Mouse (Mus musculus): ENCODE measurements around the gene Rangap1. TPM values are rescaled to one million over a fixed set of nuclear protein-coding genes. Genes with fewer than 3 reads are reported as not detected.
"Not testable (repeated sequence)": the region's sequence is repeated elsewhere in the genome, so short reads cannot be mapped to it uniquely, and the experiment has no call there.

Rangap1 gene
- polyA plus RNA-seq, 1 experiment from 2014 or later, result 166 TPM

DNA sequence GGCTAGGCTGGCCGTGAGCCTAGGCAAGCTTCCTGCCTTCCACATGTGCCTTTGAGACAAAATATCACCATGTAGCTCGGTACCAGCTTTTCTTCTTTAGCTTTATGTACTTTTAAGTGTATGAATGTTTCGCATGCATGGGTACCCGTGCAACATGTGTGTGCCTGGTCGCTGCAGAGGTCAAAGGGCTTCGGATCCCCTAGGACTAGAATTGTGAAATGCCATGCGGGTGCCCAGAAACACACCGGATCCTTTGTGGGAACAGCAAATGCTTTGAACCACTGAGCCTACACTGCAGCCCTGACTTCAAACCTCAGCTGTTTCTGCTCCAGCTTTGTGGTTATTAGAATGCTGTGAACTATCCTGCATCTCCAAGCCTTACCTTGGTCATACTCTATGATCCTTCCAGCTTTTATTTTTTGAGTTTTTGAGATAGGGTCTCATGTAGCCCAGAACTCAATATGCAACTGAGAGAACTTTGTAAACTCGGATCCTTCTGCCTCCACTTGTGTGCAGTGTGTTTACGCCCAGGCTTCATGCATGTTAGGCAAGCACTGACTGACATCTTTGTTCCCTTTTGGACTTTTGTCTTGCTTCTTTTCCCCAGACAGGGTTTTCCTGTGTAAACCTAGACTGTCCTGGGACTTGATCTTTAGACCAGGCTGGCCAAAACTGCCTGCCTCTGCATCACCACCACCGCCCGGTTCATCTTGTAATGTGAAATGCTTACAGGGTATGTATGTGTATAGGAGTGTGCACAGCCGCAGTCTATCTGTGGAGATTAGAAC, 42.8 kb downstream of the Rangap1 start:
- WGBS, result 89% methylated on average over 13 of the region's 13 CpGs
- Histone ChIP-seq H3K36me3 (peaks cover 59% of the 10 kb centered on the region), H3K27me3 (ENCODE audit: insufficient read depth, poor library complexity, severe bottlenecking) (peaks cover under 1% of the 10 kb centered on the region; the same call in 1 of the 2 replicates), H3K27ac (no peak overlapping the region), H3K4me3 (no peak overlapping the region), H3K9me3 (no peaks in the 10 kb centered on the region), H3K4me1 (replicated peaks) (no peaks in the 10 kb centered on the region)
- DNase-seq (ENCODE audit: low spot score), result no peak

DNA sequence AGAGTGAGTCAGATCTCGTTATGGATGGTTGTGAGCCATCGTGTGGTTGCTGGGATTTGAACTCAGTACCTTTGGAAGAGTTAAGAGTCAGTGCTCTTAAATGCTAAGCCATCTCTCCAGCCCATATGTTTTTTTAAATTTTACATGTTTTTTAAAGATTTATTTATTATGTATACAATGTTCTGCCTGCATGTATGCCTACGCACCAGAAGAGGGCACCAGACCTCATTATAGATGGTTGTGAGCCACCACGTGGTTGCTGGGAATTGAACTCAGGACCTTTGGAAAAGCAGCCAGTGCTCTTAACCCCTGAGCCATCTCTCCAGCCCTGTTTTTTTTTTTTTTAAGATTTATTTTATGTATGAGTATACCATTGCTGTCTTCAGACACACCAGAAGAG, 44.0 kb downstream of the Rangap1 start:
- H3K9me3 ChIP-seq; DNase-seq (ENCODE audit: low spot score): not testable (repeated sequence)
- WGBS, result 81% methylated on average over 4 of the region's 4 CpGs

DNA sequence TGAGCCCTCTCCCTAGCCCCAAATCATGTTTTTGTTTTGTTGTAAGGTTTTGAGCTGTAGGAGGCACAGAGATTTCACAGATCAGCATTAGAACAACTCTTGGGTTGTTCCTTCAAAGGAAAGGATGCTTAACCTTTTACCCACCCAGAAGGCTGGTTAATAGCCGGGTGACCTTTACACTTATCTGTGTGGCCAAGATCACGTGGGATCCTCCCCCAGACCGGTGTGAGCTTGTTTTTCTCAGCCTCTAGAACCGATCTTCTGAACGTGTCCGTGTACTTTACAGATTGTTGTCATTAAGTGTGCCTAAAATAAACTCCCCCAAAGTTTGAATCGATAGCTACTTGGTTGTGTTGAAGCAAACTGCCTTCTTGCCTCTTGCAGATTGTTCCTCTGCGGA, 44.7 kb downstream of the Rangap1 start:
- peaks cover 20% of the 10 kb centered on the region for H3K27me3 ChIP-seq (ENCODE audit: insufficient read depth, poor library complexity, severe bottlenecking)
- peaks cover 5% of the 10 kb centered on the region; the same call in 1 of the 2 replicates for H3K4me1 ChIP-seq (replicated peaks)
- no peak overlapping the region for H3K27ac ChIP-seq
- WGBS, result 82% methylated on average over 8 of the region's 8 CpGs
- H3K4me3 ChIP-seq, result no peak overlapping the region
- DNase-seq (ENCODE audit: low spot score), result no peak
- H3K36me3 ChIP-seq, result peaks cover 40% of the 10 kb centered on the region
- no peaks in the 10 kb centered on the region for H3K9me3 ChIP-seq

More for the DNA sequence above, 44.0 kb downstream of the Rangap1 start:
- H3K4me1 ChIP-seq (replicated peaks); H3K4me3 ChIP-seq; H3K27ac ChIP-seq: not testable (repeated sequence)
- Histone ChIP-seq H3K36me3 (peaks cover 48% of the 10 kb centered on the region), H3K27me3 (ENCODE audit: insufficient read depth, poor library complexity, severe bottlenecking) (peaks cover 12% of the 10 kb centered on the region)

DNA sequence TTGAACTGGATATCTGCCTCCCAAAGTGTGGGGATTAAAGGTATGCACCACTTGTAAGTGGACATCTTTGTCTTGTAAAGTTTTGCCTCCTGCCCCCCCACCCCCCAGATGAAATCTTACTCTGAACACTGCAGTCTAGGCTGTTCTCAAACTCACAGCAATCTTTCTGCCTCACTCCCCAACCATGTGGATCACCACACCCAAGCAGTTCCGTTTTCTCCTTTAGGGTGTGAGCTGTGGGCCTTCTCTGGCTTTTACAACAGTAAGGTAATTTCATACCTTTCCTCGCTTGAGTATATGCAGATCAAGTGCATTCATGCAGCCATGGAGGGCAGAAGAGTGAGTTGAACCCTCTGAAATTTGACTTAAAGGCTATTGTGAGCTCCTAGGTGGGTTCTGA, 45.2 kb downstream of the Rangap1 start:
- peaks cover 24% of the 10 kb centered on the region for H3K27me3 ChIP-seq (ENCODE audit: insufficient read depth, poor library complexity, severe bottlenecking)
- 85% methylated on average over 2 of the region's 2 CpGs for WGBS
- no peak for DNase-seq (ENCODE audit: low spot score)
- no peak overlapping the region for H3K4me3 ChIP-seq
- peaks cover 36% of the 10 kb centered on the region for H3K36me3 ChIP-seq
- H3K9me3 ChIP-seq, result no peaks in the 10 kb centered on the region
- H3K4me1 ChIP-seq (replicated peaks), result peaks cover 5% of the 10 kb centered on the region
- H3K27ac ChIP-seq, result no peak overlapping the region

DNA sequence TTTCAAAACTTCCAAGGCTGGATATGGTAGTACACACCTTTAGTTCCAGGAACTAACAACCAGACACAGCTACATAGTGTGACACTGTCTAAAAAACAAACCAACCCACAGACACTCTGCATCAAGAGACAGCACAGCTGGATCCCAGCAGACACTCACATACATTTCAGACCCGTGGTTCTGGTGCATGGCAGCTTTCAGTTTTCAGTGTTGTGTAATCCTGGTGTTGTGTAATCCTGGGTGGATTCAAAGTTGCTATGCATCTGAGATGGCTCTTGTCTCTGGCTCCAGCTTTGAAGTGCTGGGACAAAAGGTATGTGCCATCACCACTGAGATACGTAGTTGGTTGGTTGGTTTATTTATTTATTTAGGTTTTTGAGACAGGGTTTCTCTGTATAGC, 46.8 kb downstream of the Rangap1 start:
- DNase-seq (ENCODE audit: low spot score), result no peak
- WGBS, result 76% methylated on average over 2 of the region's 2 CpGs
- Histone ChIP-seq H3K27me3 (ENCODE audit: insufficient read depth, poor library complexity, severe bottlenecking) (peaks cover 40% of the 10 kb centered on the region), H3K4me1 (replicated peaks) (peaks cover 21% of the 10 kb centered on the region), H3K4me3 (no peak overlapping the region), H3K36me3 (peaks cover 19% of the 10 kb centered on the region), H3K9me3 (0 out of 2 replicates have a peak, but pooled peaks cover 3% of the 10 kb centered on the region), H3K27ac (no peak overlapping the region)

DNA sequence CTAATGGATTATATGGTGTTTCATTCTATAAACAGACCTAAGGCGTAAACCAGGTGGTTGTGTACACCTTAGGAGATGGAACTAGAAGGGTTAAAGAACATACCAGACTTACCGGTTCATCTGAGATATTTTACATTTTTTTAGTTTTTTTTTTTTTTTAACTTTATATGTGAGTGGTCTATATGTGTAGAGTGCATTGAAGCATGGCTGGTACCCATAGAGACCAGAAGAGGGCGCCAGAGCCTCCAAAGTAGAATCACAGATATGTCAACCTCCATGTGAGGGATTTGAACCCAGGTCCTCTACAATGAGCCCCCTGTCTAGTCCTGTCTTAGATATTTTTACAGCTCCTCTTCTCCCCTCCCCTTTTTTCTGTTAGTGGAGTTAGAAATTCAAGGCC, 47.5 kb downstream of the Rangap1 start:
- Histone ChIP-seq H3K9me3 (0 out of 2 replicates have a peak, but pooled peaks cover 3% of the 10 kb centered on the region), H3K4me3 (no peak overlapping the region), H3K4me1 (replicated peaks) (peaks cover 28% of the 10 kb centered on the region), H3K36me3 (peaks cover 13% of the 10 kb centered on the region), H3K27me3 (ENCODE audit: insufficient read depth, poor library complexity, severe bottlenecking) (peaks cover 47% of the 10 kb centered on the region), H3K27ac (no peak overlapping the region)
- no peak for DNase-seq (ENCODE audit: low spot score)
- WGBS, result 52% methylated on average over 3 of the region's 3 CpGs

DNA sequence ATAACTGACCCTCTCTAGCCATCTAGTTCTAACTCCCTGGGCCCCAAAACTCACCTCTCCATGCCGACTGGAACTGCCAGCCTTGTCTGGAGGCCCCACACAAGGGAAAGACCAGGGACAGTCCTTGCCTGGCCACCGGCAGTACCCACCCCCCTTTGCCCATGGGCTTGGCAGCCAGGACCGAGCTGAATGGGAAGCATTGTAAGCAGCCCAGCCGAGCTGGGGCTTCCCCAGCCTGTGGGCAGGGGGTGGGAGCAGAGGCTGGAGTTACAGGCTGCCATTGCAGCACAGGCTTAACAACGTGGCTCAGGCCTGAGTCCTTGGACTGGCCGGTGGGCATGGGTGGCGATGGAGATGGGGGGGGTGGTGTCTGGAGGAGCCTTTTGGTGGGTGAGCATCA, 48.2 kb downstream of the Rangap1 start, which contains the start of gene Chadl:
Gene Chadl (minus strand): TSS at position 113 of the 400 bp plus-strand sequence.
- Histone ChIP-seq H3K4me1 (replicated peaks) (peaks cover 30% of the 10 kb centered on the region), H3K36me3 (peaks cover 6% of the 10 kb centered on the region), H3K27ac (peak within 1 kb of the TSS; percentile 50; the same call in 1 of the 2 replicates), H3K4me3 (0 out of 2 replicates have a peak within 1 kb of the TSS, but pooled peaks have one; percentile 16), H3K27me3 (ENCODE audit: insufficient read depth, poor library complexity, severe bottlenecking) (peaks cover 54% of the 10 kb centered on the region), H3K9me3 (0 out of 2 replicates have a peak, but pooled peaks cover 3% of the 10 kb centered on the region)
- WGBS, result 61% methylated on average over 7 of the region's 7 CpGs
- no peak for DNase-seq (ENCODE audit: low spot score)

DNA sequence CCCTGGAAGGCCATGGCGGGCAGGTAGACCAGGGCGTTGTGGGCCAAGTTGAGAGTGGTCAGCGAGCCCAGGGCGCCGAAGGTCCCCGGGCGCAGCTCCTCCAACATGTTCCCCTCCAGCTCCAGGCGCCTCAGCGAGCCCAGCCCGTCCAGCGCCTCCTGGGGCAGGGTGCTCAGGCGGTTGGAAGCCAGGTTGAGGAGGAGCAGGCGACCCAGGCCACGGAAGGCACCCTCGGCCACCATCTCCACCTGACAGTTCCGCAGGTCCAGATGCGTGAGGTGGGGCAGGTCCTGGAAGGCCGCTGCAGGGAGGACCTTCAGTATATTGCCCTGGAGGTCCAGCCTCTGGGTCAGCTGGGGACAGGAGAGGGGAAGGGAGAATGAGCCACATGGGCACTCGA, 50.4 kb downstream of the Rangap1 start:
- H3K9me3 ChIP-seq, result 0 out of 2 replicates have a peak, but pooled peaks cover 3% of the 10 kb centered on the region
- DNase-seq (ENCODE audit: low spot score), result no peak
- peaks cover 30% of the 10 kb centered on the region for H3K4me1 ChIP-seq (replicated peaks)
- peak overlapping the region; percentile 88; the same call in 1 of the 2 replicates for H3K27ac ChIP-seq
- WGBS, result 28% methylated on average over 19 of the region's 19 CpGs
- peaks cover 63% of the 10 kb centered on the region for H3K27me3 ChIP-seq (ENCODE audit: insufficient read depth, poor library complexity, severe bottlenecking)
- H3K36me3 ChIP-seq, result no peaks in the 10 kb centered on the region
- H3K4me3 ChIP-seq, result peak overlapping the region; percentile 72

GRCm38 (mm10) chr15:81693967-81694881, 51.1 kb downstream of the Rangap1 start:
- under 1% methylated on average over 107 of the region's 107 CpGs for WGBS

GRCm38 (mm10) chr15:81693366-81693966, 51.9 kb downstream of the Rangap1 start:
- Histone ChIP-seq H3K36me3 (peaks cover 12% of the 10 kb centered on the region), H3K27me3 (ENCODE audit: insufficient read depth, poor library complexity, severe bottlenecking) (peaks cover 63% of the 10 kb centered on the region), H3K4me1 (replicated peaks) (peaks cover 30% of the 10 kb centered on the region), H3K27ac (peak overlapping the region; percentile 88), H3K9me3 (0 out of 2 replicates have a peak, but pooled peaks cover 3% of the 10 kb centered on the region), H3K4me3 (peak overlapping the region; percentile 72)
- DNase-seq (ENCODE audit: low spot score), result no peak
- WGBS, result 5% methylated on average over 41 of the region's 41 CpGs

More at GRCm38 (mm10) chr15:81693967-81694881, 51.1 kb downstream of the Rangap1 start:
- Histone ChIP-seq H3K9me3 (0 out of 2 replicates have a peak, but pooled peaks cover 3% of the 10 kb centered on the region), H3K36me3 (0 out of 2 replicates have a peak, but pooled peaks cover 6% of the 10 kb centered on the region), H3K27me3 (ENCODE audit: insufficient read depth, poor library complexity, severe bottlenecking) (peaks cover 63% of the 10 kb centered on the region), H3K4me1 (replicated peaks) (peaks cover 30% of the 10 kb centered on the region), H3K4me3 (peak overlapping the region; percentile 72), H3K27ac (peak overlapping the region; percentile 88)
- DNase-seq (ENCODE audit: low spot score), result peak; percentile 89

GRCm38 (mm10) chr15:81680301-81680805, 65.0 kb downstream of the Rangap1 start:
- peaks cover 97% of the 10 kb centered on the region for H3K36me3 ChIP-seq

DNA sequence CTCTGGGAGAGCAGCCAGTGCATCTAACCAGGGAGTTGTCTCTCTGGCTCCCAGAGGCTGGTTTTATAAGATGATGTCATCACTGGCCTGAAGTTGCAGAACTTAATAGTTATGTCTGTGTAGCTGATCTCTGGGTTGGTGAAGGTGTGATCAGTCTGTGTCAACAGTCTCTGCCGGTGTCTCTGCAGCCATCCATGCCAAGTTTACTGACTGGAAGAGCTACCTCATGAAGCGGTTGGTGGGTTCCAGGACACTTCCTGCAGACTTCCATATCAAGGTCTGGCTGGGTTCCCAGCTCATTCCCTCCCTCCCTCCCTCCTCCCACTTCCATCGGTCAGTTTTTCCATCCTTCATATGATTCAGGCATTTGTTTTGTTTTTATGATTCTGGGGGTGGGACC, 68.7 kb downstream of the Rangap1 start:
- Histone ChIP-seq H3K4me1 (replicated peaks) (no peaks in the 10 kb centered on the region), H3K4me3 (no peak overlapping the region), H3K27ac (no peak overlapping the region), H3K9me3 (no peaks in the 10 kb centered on the region), H3K27me3 (ENCODE audit: insufficient read depth, poor library complexity, severe bottlenecking) (no peaks in the 10 kb centered on the region), H3K36me3 (peaks cover 89% of the 10 kb centered on the region)
- DNase-seq (ENCODE audit: low spot score), result no peak
- 91% methylated on average over 3 of the region's 3 CpGs for WGBS

More at GRCm38 (mm10) chr15:81680301-81680805, 65.0 kb downstream of the Rangap1 start:
- 97% methylated on average over 4 of the region's 4 CpGs for WGBS
- no peaks in the 10 kb centered on the region for H3K27me3 ChIP-seq (ENCODE audit: insufficient read depth, poor library complexity, severe bottlenecking)
- DNase-seq (ENCODE audit: low spot score), result no peak
- no peaks in the 10 kb centered on the region for H3K4me1 ChIP-seq (replicated peaks)
- H3K4me3 ChIP-seq, result no peak overlapping the region
- H3K9me3 ChIP-seq, result no peaks in the 10 kb centered on the region
- no peak overlapping the region for H3K27ac ChIP-seq

Data from hindbrain, embryonic 10.5 days (tissue).